Mouse (Mus musculus) CD4-positive helper T cell, adult 2 months (primary cell): ENCODE data around the gene Ubtfl1.
"Not testable (repeated sequence)": the region's sequence is repeated elsewhere in the genome, so short reads cannot be mapped to it uniquely, and the experiment has no call there.

Experiments used
- DNase-seq: peaks from one replicate; pipeline ENCODE4 v3.0.0-alpha.2; 2012; ENCODE audit warnings: low read depth, missing footprints, low spot score

Gene Ubtfl1

DNA sequence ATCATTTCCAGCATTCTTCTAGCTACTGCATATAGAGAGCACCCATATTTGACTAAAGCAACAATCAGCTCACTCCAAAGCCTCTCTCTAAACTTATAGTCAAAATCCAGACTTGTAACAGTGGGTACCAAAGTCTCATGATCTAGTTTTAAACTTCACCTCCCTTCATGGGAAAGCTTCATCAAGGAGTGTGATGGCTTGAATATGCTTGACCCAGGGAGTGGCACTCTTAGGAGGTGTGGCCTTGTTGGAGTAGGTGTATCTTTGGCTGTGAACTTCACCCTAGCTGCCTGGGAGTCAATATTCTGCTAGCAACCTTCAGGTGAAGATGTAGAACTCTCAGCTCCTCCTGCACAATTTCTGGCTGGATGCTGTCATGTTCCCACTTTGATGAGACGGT is at the start of gene Ubtfl1:
Gene Ubtfl1, plus strand, starts transcription at position 301 of the 400 bp plus-strand sequence.
- DNase-seq = no peak

DNA sequence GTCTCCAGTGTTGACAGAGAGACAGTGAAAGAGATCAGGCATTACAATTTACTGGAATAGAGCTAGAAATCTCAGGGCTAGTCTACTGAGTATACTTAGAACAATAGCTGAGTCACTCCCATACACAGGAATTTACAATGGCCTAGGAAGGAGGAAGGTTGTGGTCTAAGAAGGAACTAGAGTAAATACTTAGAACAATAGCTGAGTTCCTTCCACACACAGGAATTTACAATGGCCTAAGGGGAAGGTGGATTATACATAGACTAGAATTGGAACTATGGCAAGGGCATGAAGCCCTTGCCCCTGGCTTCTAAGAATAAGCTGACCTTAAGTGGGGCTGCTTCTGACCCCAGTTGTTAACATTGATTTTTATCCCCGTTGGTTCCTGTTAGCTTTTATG is 31.2 kb upstream of the Ubtfl1 start:
- DNase-seq = not testable (repeated sequence)

DNA sequence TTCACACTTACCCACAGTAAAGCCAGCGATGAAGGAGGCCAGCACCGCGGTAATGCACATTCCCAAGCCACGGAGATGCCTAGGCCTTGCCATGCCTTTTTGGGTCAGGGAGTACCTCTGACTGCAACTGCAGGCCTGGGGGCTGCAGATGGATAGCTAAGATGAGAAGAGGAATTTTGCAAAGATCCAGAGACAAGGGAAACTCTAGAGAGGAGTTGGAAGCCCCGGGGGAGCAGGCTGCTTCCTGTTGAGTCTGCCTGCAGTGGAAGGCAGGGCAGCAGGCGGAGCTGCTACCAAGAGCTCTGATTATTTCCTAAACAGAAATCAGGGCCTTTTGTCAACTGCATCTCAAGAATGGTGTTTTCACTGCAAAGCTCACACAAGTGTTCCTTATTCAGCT is 18.4 kb upstream of the Ubtfl1 start:
- DNase-seq = no peak

DNA sequence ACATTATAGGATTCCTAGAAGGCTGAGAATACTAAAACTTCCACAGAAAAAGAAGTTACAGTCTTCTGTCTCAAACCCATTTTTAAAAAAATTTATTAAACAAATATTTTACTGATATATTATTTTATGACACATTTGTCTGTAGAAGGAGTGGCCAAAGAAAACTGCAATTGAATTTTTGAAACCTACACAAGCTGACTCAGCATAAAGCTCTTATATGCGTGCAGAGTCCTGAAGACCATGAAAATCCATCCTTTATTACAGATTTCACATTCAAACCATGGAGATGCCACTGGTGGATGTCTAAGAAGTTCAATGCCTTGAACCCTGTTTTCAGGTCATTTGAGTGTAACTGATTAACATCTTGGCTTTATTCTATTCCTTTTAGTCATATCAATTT is 4.6 kb upstream of the Ubtfl1 start:
- DNase-seq = no peak

DNA sequence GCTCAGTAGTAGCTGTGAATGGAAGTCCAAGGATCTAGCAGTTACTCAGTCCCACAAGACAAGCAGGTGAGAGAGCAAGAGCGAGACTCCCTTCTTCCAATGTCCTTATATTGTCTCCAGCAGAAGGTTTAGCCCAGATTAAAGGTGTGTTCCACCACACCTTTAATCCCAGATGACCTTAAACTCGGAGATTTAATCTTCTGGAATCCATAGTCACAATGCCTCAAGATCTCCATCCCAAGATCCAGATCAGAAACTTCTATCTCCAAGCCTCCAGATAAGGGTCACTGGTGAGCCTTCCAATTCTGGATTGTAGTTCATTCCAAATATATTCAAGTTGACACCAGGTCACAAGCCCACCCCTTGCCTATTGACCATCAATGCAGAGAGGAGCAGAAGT is 1.3 kb upstream of the Ubtfl1 start, which contains the start of gene Naalad2:
Gene Naalad2, minus strand, starts transcription at position 101 of the 400 bp plus-strand sequence.
- DNase-seq = not testable (repeated sequence)

DNA sequence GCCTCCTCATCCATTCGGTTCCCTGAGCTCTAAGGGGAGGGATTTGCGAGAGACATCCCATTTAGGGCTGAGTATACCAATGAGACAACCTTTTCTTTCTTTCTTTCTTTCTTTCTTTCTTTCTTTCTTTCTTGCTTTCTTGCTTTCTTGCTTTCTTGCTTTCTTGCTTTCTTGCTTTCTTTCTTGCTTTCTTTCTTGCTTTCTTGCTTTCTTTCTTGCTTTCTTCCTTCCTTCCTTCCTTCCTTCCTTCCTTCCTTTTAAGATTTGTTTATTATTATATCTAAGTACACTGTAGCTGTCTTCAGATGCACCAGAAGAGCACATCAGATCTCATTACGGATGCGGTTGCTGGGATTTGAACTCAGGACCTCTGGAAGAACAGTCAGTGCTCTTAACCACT is 8.2 kb downstream of the Ubtfl1 start:
- not testable (repeated sequence) for DNase-seq

DNA sequence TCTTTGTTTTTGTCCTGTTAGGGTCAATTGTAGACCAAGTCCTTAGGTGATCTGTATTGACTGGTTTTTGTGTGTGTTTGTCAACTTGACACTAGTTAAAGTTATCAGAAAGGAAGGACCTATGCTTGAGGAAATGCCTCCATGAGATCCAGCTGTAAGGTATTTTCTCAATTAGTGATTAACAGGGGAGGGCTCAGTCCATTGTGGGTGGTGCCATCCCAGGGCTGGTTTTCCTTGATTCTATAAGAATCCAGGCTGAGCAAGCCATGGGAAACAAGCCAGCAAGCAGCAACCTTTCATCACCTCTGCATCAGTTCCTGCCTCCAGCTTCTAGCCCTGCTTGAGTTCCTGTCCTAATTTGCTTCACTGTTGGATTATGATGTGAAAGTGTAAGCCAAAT is 26.1 kb downstream of the Ubtfl1 start, which contains the start of gene Mbd3l2:
Gene Mbd3l2, plus strand, starts transcription at position 301 of the 400 bp plus-strand sequence.
- no peak for DNase-seq

DNA sequence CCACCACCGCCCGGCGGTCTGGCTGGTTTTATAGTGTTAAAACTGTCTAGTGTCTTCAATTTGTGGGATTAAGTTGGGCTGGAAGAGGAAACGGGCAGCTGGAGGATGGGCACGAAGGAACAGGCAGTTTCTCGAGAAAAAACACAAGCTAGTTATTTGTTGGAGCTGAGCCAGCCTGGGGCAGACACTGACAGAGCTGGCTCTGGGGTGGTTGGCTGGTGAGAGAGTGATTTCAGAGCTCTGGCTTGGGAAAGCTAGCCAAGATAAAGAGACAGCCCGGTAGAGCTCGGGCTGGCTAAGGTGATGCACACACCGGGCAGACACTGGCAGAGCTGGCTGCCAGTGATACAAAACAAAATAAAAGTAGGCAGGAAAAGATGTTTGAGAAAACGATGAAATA is 27.5 kb downstream of the Ubtfl1 start:
- DNase-seq = no peak

DNA sequence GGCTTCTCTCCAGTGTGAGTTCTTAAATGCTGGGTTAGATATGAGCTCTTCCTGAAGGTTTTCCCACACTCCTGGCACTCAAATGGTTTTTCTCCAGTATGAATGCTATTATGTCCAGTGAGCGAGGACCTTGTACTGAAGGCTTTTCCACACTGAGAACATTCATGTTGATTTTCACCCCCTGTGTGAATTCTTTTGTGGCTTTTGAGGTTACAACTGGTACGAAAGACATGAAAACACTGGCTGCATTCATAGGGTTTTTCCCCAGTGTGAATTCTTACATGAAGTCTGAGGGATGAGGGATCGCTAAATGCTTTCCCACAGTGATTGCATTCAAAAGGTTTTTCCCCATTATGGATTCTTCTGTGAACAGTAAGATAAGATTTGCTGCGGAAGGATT is 52.3 kb downstream of the Ubtfl1 start:
- no peak for DNase-seq
